Mouse (Mus musculus): ENCODE results near the gene Irf2. TPM values are rescaled to one million over a fixed set of nuclear protein-coding genes. Genes with fewer than 3 reads are reported as not detected.
"Not testable (repeated sequence)": the region's sequence is repeated elsewhere in the genome, so short reads cannot be mapped to it uniquely, and the experiment has no call there.

Gene Irf2
- total RNA-seq, 2 experiments from 2014 or later, result 34.2 to 41.5 TPM

GRCm38 (mm10) chr8:46722536-46722935 lies 17.0 kb upstream of the Irf2 start:
- DNase-seq (ENCODE audit: low spot score in 2 of 2), result no peak

DNA sequence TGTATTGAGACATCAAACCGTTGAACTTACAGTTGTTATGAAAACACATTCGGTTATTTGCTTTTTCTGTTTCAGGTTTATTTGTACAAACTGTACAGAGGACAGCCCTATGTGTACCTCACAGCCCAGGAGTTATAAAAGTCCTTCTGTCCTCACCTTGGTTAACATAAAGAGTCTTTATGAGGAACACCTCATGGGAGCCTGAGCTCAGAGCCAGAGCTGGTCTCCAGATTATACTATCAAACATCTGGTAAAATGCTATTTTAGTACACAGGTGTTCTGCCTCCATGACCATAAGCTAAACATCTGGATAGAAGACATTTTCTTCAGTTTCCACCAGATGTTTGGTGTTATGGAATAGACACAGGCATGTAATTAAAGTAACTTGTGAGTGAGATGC lies 13.1 kb upstream of the Irf2 start:
- DNase-seq (ENCODE audit: low spot score in 2 of 2), result no peak

GRCm38 (mm10) chr8:46729671-46730070 lies 9.9 kb upstream of the Irf2 start:
- not testable (repeated sequence) for DNase-seq (ENCODE audit: low spot score in 2 of 2)

GRCm38 (mm10) chr8:46732381-46732915 lies 7.1 kb upstream of the Irf2 start:
- no peak for DNase-seq (ENCODE audit: low spot score in 2 of 2)

DNA sequence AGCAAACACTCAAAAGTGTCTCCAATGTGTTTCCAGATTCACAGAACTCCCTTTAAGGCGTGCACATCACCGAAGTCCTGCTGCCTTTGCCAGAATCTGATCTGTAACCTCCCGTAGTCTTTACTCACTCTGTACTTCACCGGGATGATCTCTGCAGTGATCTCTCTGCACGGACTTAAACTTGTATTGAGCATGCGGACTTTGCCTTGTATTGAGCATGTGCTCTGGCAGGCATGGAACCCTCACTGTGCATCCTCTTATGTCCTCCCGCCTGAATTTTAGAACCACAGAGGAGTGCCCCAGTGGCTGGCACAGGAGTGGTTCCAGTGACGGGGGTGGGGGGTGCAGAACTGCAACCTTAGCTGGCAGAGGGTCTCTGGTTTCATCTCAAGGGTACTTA lies 5.9 kb upstream of the Irf2 start:
- DNase-seq (ENCODE audit: low spot score in 2 of 2), result no peak

- no peak for DNase-seq (ENCODE audit: low spot score in 2 of 2)
These were observed 4.0 kb upstream of the Irf2 start for GRCm38 (mm10) chr8:46735505-46735904.

GRCm38 (mm10) chr8:46736260-46736659 lies 3.3 kb upstream of the Irf2 start:
- no peak for DNase-seq (ENCODE audit: low spot score in 2 of 2)

- no peak for DNase-seq (ENCODE audit: low spot score in 2 of 2)
These were observed 2.1 kb upstream of the Irf2 start for GRCm38 (mm10) chr8:46737421-46737820.

- DNase-seq (ENCODE audit: low spot score in 2 of 2), result peak in 1 of 2 experiments; percentile 23
These were observed 1.6 kb upstream of the Irf2 start for GRCm38 (mm10) chr8:46737907-46738306.

DNA sequence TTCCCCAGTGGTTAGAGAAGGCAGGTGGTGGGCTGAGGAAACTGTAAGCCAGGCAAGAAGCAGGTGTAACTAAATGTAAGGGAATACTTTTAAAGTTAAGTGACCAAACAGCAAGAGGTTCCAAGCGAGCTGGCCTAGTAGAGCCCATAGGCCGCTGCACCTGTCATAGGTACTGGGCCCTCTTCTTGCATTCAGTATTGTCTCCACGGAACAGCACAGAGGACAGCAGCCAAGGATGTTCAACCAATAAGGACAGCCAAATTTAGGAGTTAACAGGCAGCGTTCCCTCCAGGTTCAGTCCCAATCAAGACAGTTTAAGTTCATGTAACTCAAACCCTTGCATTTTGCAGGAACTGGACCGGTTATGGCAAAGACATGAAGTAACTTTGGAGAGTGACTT lies 931 bp upstream of the Irf2 start:
- DNase-seq (ENCODE audit: low spot score in 2 of 2), result no peak

GRCm38 (mm10) chr8:46739956-46740512 lies 502 bp downstream of the Irf2 start:
- DNase-seq (ENCODE audit: low spot score in 2 of 2), result peak in 1 of 2 experiments; percentile 28

- DNase-seq (ENCODE audit: low spot score in 2 of 2), result peak; percentile 51 to 74
These were observed 1.2 kb downstream of the Irf2 start for GRCm38 (mm10) chr8:46740513-46741280.

GRCm38 (mm10) chr8:46741281-46741791 lies 1.8 kb downstream of the Irf2 start:
- DNase-seq (ENCODE audit: low spot score in 2 of 2), result peak; percentile 37 to 40

- no peak for DNase-seq (ENCODE audit: low spot score in 2 of 2)
These were observed 2.6 kb downstream of the Irf2 start for GRCm38 (mm10) chr8:46741991-46742690.

- DNase-seq (ENCODE audit: low spot score in 2 of 2), result no peak
These were observed 3.2 kb downstream of the Irf2 start for GRCm38 (mm10) chr8:46742691-46743082.

GRCm38 (mm10) chr8:46745464-46745863 lies 5.9 kb downstream of the Irf2 start:
- DNase-seq (ENCODE audit: low spot score in 2 of 2), result no peak

GRCm38 (mm10) chr8:46747311-46747980 lies 7.9 kb downstream of the Irf2 start:
- no peak for DNase-seq (ENCODE audit: low spot score in 2 of 2)

GRCm38 (mm10) chr8:46750000-46750399 lies 10.5 kb downstream of the Irf2 start:
- DNase-seq (ENCODE audit: low spot score in 2 of 2), result no peak

- DNase-seq (ENCODE audit: low spot score in 2 of 2), result no peak
These were observed 11.0 kb downstream of the Irf2 start for GRCm38 (mm10) chr8:46750566-46750965.

DNA sequence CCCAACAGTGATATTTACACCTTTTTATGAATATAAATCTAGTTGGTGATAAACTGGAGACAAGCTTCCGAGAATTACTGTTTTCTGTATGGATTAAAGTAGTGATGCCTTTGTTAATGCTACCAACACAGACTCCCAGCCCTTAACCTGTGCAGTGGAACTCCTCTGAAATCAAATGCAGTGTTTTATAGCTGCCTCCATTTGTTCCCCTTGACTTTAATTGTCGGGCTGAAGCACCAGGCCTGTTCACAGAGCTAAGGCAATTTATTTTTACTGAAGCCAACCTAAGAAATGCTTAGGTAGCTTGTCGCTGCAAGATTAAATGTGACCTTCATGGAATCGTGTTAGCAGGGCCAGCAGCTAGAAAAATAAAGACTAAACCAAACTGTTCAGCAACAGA lies 11.6 kb downstream of the Irf2 start:
- no peak for DNase-seq (ENCODE audit: low spot score in 2 of 2)

GRCm38 (mm10) chr8:46752986-46753385 lies 13.5 kb downstream of the Irf2 start:
- DNase-seq (ENCODE audit: low spot score in 2 of 2), result no peak

Data from gastrocnemius, postnatal 4 days (tissue).